Comparison of ENCODE assay signal across 8 mouse cellular contexts in the genomic region with DNA sequence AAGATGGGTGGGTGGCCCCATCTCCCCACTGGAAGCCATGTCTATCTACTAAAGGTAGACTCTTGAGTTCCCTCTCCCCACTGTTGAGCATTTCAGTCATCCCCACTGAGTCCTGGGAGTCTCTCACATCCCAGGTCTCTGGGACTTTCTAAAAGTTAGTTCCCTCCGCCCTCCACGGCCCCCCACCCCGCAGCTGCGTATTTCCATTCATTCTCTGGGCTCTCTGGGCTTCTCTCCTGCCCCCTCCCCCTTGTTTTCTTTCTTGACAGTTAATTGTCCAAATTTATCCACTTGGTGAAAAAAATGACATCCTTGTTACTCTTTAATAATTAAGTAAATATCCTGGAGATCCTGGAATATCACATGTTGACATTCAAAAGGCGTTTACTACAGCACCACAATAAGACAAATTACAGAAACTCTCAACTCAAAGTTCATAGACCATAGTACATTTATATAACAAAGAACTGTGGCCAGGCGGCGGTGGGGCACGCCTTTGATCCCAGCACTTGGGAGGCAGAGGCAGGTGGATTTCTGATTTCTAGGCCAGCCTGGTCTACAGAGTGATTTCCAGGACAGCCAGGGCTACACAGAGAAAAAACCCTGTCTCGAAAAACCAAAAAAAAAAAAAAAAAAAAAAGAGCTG.
"Had no signal": no experiment of that assay in that cellular context is flagged by ENCODE, and none has a peak within 500 bp of the region (broad histone marks: within the 10 kb centered on the region; RNA-seq: fewer than 3 reads in every experiment).

No protein-coding gene starts in this region.

- DNase-seq: layer of hippocampus, adult 9-11 months; liver; liver, embryonic 13.5 days; lung, embryonic 14.5 days; retina, postnatal 1 day; thymus, adult 2 months; thymus, postnatal 14 days; thymus, postnatal 4 days had no signal
